ENCODE assay signal across 8 mouse cellular contexts in genomic region chr3:116835350-116835749, GRCm38 (mm10). TPM values are rescaled to one million over a fixed set of nuclear protein-coding genes. Genes with fewer than 3 reads are reported as not detected.
A peak's percentile ranks its signal among the peaks of the same experiment; 100 is the strongest.
DNase-seq lines count a peak whose midpoint lies in the region; ATAC-seq lines count a peak whose summit lies in the region.

No protein-coding gene starts in this region.

- DNase-seq in kidney, postnatal 36 days = no peak
- DNase-seq in hindbrain, embryonic 14.5 days (ENCODE audit: low spot score) = no peak
- no peak for DNase-seq in frontal cortex, postnatal 10 days (ENCODE audit: low spot score in 2 of 2)
- no peak for DNase-seq in testis, postnatal 14 days (ENCODE audit: low spot score)
- DNase-seq in layer of hippocampus, postnatal 25 days (ENCODE audit: extremely low spot score in 1 of 2, low spot score in 1 of 2) = no peak

- no peaks in the 10 kb centered on the region for H3K27me3 ChIP-seq in kidney, embryonic 14.5 days (ENCODE audit: control insufficient read depth, insufficient read depth, low read length)
- no peaks in the 10 kb centered on the region for H3K27me3 ChIP-seq in embryonic facial prominence, embryonic 12.5 days
- no peaks in the 10 kb centered on the region for H3K27me3 ChIP-seq in hindbrain, embryonic 14.5 days (ENCODE audit: control insufficient read depth, insufficient read depth, low read length)
- H3K27me3 ChIP-seq in midbrain, embryonic 13.5 days = peaks cover 4% of the 10 kb centered on the region; the same call in 1 of the 2 replicates

- 61% methylated on average over 4 of the region's 4 CpGs for WGBS in kidney, embryonic 14.5 days
- 81% methylated on average over 4 of the region's 4 CpGs for WGBS in embryonic facial prominence, embryonic 12.5 days
- 77% methylated on average over 4 of the region's 4 CpGs for WGBS in hindbrain, embryonic 14.5 days
- 84% methylated on average over 4 of the region's 4 CpGs for WGBS in midbrain, embryonic 13.5 days

- ATAC-seq in kidney, embryonic 14.5 days (ENCODE audit: low FRiP score, low TSS enrichment) = no peak
- no peak for ATAC-seq in embryonic facial prominence, embryonic 12.5 days (ENCODE audit: insufficient number of reproducible peaks, insufficient read depth, low FRiP score, low TSS enrichment)
- ATAC-seq in hindbrain, embryonic 14.5 days (ENCODE audit: low FRiP score) = no peak
- ATAC-seq in midbrain, embryonic 13.5 days = no peak

- H3K4me2 ChIP-seq in kidney, embryonic 14.5 days (replicated peaks; ENCODE audit: low read depth, low read length) = peak overlapping the region; percentile 54; the same call in 1 of the 2 replicates
- peak overlapping the region; percentile 54; the same call in 1 of the 2 replicates for H3K4me2 ChIP-seq in embryonic facial prominence, embryonic 12.5 days (replicated peaks)
- H3K4me2 ChIP-seq in hindbrain, embryonic 14.5 days (replicated peaks) = peak overlapping the region; percentile 53
- H3K4me2 ChIP-seq in midbrain, embryonic 13.5 days (replicated peaks) = peak overlapping the region; percentile 64

- H3K27ac ChIP-seq in kidney, embryonic 14.5 days (ENCODE audit: low read depth, low read length) = no peak overlapping the region
- H3K27ac ChIP-seq in embryonic facial prominence, embryonic 12.5 days = no peak overlapping the region
- no peak overlapping the region for H3K27ac ChIP-seq in hindbrain, embryonic 14.5 days
- H3K27ac ChIP-seq in midbrain, embryonic 13.5 days = no peak overlapping the region

- peak overlapping the region; percentile 23; the same call in 1 of the 2 replicates for H3K9ac ChIP-seq in kidney, embryonic 14.5 days (ENCODE audit: low read depth, low read length)
- H3K9ac ChIP-seq in embryonic facial prominence, embryonic 12.5 days = no peak overlapping the region
- no peak overlapping the region; the same call in 1 of the 2 replicates for H3K9ac ChIP-seq in hindbrain, embryonic 14.5 days
- peak overlapping the region; percentile 69; the same call in 1 of the 2 replicates for H3K9ac ChIP-seq in midbrain, embryonic 13.5 days (replicated peaks)

- peak overlapping the region; percentile 32 for H3K4me3 ChIP-seq in kidney, embryonic 14.5 days (ENCODE audit: low read length)
- H3K4me3 ChIP-seq in embryonic facial prominence, embryonic 12.5 days = no peak overlapping the region; the same call in 1 of the 2 replicates
- peak overlapping the region; percentile 23; the same call in 1 of the 2 replicates for H3K4me3 ChIP-seq in hindbrain, embryonic 14.5 days (replicated peaks; ENCODE audit: low read length)
- H3K4me3 ChIP-seq in midbrain, embryonic 13.5 days (replicated peaks) = peak overlapping the region; percentile 39

- H3K4me1 ChIP-seq in kidney, embryonic 14.5 days (ENCODE audit: control insufficient read depth, insufficient read depth, low read length) = no peaks in the 10 kb centered on the region
- no peaks in the 10 kb centered on the region for H3K4me1 ChIP-seq in embryonic facial prominence, embryonic 12.5 days
- no peaks in the 10 kb centered on the region for H3K4me1 ChIP-seq in hindbrain, embryonic 14.5 days (replicated peaks; ENCODE audit: control insufficient read depth, insufficient read depth, low read length)
- H3K4me1 ChIP-seq in midbrain, embryonic 13.5 days (replicated peaks) = no peaks in the 10 kb centered on the region; the same call in 1 of the 2 replicates

- H3K9me3 ChIP-seq in kidney, embryonic 14.5 days (ENCODE audit: control insufficient read depth, low read length) = no peaks in the 10 kb centered on the region
- no peaks in the 10 kb centered on the region for H3K9me3 ChIP-seq in embryonic facial prominence, embryonic 12.5 days
- H3K9me3 ChIP-seq in hindbrain, embryonic 14.5 days (ENCODE audit: control insufficient read depth, low read length) = no peaks in the 10 kb centered on the region
- no peaks in the 10 kb centered on the region for H3K9me3 ChIP-seq in midbrain, embryonic 13.5 days

- H3K36me3 ChIP-seq in kidney, embryonic 14.5 days (ENCODE audit: control insufficient read depth, insufficient read depth, low read length) = no peaks in the 10 kb centered on the region
- no peaks in the 10 kb centered on the region for H3K36me3 ChIP-seq in embryonic facial prominence, embryonic 12.5 days
- H3K36me3 ChIP-seq in hindbrain, embryonic 14.5 days (replicated peaks; ENCODE audit: control insufficient read depth, insufficient read depth) = no peaks in the 10 kb centered on the region
- H3K36me3 ChIP-seq in midbrain, embryonic 13.5 days = no peaks in the 10 kb centered on the region

RNA-seq across cellular contexts. Expression of gene Frrs1, which starts 23.9 kb away (rescaled TPM):
- 20.2 and 21.2 TPM in 2 replicates for polyA plus RNA-seq in kidney, embryonic 14.5 days (2014; fragmentation: Nextera tagmentation; extraction: Ambion mirVana)
- 11.1 and 11.7 TPM in 2 replicates for polyA plus RNA-seq in embryonic facial prominence, embryonic 12.5 days (2016; fragmentation: Nextera tagmentation; extraction: Ambion mirVana)
- polyA plus RNA-seq in hindbrain, embryonic 14.5 days (2014; fragmentation: Nextera tagmentation; extraction: Ambion mirVana) = 4.8 and 6.0 TPM in 2 replicates
- polyA plus RNA-seq in midbrain, embryonic 13.5 days (2015; fragmentation: Nextera tagmentation; extraction: Ambion mirVana) = 2.6 and 3.6 TPM in 2 replicates
- under 1 TPM; 0.84 to 0.89 TPM for total RNA-seq in layer of hippocampus, postnatal 25 days (2021)

RNA-seq across cellular contexts. Expression of gene Agl, which starts 27.4 kb away (rescaled TPM):
- 13.0 and 22.2 TPM in 2 replicates for polyA plus RNA-seq in kidney, embryonic 14.5 days (2014; fragmentation: Nextera tagmentation; extraction: Ambion mirVana)
- 17.2 and 19.3 TPM in 2 replicates for polyA plus RNA-seq in embryonic facial prominence, embryonic 12.5 days (2016; fragmentation: Nextera tagmentation; extraction: Ambion mirVana)
- polyA plus RNA-seq in hindbrain, embryonic 14.5 days (2014; fragmentation: Nextera tagmentation; extraction: Ambion mirVana) = 18.9 and 19.5 TPM in 2 replicates
- 15.3 and 17.2 TPM in 2 replicates for polyA plus RNA-seq in midbrain, embryonic 13.5 days (2015; fragmentation: Nextera tagmentation; extraction: Ambion mirVana)
- total RNA-seq in layer of hippocampus, postnatal 25 days (2021) = 10 to 100 TPM; 26.2 to 29.3 TPM

Comparison
In these comparisons a context has a peak if more than half of its experiments do, and no peak if none do; other contexts are left out.
1. H3K9ac ChIP-seq: peak in kidney, embryonic 14.5 days (single experiment) and midbrain, embryonic 13.5 days (single experiment); none in embryonic facial prominence, embryonic 12.5 days (single experiment) and hindbrain, embryonic 14.5 days (single experiment).
2. Peak in every context shown above with its lines, with median percentiles within 50 percentile points of each other: H3K4me2 ChIP-seq.